Mouse (Mus musculus) granulocyte monocyte progenitor cell, adult 5-6 weeks (primary cell): Measurements from ENCODE around the gene Rac3. TPM values are rescaled to one million over a fixed set of nuclear protein-coding genes. Genes with fewer than 3 reads are reported as not detected.

Experiments
- ATAC-seq: replicated peaks from 2 replicates; pipeline ENCODE4 v1.8.0; 2016; ENCODE audit warnings: mild to moderate bottlenecking, moderate TSS enrichment, inconsistent platforms; ENCODE audit not compliant: poor library complexity, severe bottlenecking
- total RNA-seq, 2 experiments: library from RNA; stranded (forward) in 1 of 2; stranded (reverse) in 1 of 2; fragments of 200-712, 200-1000 nt in 1 of 2; fragments of >200 nt in 1 of 2; fragmentation: Nextera tagmentation in 1 of 2; gene quantifications; 2 replicates each; pipeline ENCODE4 v1.2.3; 2014 to 2017

Rac3 gene
- total RNA-seq, 2 experiments from 2014 or later: 1.1 to 2.1 TPM

GRCm38 (mm10) chr11:120704486-120705325 lies 16.6 kb upstream of the Rac3 start:
- no peak for ATAC-seq

DNA sequence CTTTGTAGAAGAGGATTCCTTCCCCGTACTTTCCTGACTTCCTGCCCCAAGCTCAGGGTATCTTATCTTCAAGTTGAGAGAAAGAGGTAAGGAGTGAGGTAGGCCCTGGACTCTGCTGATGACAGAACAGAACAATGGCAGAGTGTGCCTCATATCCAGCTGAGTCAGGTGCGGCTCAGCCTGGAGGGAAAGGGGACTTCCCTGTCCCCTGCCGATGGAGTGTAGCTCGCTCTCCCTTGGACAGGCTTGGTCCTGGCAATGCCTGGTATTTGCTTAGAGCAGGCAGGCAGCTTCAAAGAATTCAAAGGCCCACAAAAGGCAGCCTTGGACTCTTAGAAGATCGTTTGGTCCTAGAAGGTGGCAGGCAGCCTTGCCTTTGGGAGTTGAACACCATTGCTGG lies 15.2 kb upstream of the Rac3 start:
- no peak for ATAC-seq

DNA sequence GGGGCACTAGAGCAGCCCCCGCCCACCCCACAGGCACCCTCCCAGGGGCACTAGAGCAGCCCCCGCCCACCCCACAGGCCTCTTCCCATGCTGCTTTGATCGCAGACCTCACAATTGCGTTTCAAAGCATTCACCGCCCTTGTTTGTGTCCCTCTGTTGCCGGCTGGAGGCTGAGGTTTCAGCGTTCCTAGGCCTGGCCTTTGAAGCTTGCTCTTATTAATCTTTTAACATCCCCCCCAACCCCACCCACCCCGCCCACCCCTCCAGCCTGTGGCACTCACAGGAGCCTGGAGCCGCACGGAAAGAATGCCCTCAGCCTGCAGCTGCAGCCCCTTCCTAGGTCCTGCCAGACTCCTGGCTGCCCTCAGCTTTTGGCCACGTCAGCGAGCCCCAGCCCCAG lies 14.0 kb upstream of the Rac3 start:
- no peak for ATAC-seq

GRCm38 (mm10) chr11:120707969-120708368 lies 13.3 kb upstream of the Rac3 start:
- ATAC-seq: no peak

DNA sequence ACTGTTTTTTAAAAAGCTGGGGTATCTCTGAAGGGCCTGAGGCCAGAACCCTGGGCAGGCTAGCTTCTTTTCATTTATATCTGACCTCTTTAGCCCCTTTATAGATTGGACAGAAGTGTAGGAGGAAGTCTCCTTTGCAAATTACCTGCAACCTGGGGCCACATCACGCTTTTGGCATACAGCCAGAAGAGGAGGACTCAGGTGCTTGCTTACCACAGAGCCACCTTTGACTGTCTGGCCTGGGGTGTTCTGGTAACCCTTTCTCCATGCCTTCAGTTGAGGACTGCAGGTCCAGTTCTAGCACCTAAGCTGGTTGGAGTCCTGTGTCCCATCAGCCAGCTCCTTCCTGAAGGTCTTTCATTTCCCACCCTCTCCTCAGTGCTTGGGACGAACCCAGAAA lies 11.7 kb upstream of the Rac3 start:
- no peak for ATAC-seq

- no peak for ATAC-seq
These were observed 10.6 kb upstream of the Rac3 start for GRCm38 (mm10) chr11:120710672-120711071.

DNA sequence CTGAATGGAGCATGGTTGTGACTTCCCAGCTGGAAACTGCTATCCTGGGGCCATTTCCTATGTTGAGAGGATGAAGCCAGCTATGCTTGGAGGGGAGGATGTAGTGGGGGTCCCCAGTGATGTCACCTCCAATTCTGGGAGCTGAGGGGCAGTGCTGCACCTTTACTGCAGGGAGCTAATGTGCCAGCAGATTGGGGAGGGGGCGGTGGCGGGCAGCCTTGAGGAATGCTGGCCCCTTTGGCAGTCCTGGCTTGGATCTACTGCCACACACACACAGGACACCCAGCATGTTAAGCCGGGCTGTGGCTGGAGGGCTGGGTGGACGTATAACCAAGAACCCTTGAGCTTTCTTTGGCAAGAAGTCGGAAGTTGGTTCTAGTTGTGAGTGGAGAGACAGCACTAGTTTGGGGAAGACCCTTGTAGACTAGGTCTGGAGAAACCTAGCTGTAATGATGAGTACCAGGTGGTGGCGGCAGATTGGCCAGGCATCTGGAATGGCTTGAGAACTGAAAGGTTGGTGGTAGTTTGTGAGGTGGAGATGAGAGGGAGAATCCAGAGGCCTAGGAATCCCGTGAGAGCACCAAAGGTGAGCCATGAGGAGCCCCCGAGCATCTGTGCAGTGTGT lies 9.2 kb upstream of the Rac3 start:
- no peak for ATAC-seq

DNA sequence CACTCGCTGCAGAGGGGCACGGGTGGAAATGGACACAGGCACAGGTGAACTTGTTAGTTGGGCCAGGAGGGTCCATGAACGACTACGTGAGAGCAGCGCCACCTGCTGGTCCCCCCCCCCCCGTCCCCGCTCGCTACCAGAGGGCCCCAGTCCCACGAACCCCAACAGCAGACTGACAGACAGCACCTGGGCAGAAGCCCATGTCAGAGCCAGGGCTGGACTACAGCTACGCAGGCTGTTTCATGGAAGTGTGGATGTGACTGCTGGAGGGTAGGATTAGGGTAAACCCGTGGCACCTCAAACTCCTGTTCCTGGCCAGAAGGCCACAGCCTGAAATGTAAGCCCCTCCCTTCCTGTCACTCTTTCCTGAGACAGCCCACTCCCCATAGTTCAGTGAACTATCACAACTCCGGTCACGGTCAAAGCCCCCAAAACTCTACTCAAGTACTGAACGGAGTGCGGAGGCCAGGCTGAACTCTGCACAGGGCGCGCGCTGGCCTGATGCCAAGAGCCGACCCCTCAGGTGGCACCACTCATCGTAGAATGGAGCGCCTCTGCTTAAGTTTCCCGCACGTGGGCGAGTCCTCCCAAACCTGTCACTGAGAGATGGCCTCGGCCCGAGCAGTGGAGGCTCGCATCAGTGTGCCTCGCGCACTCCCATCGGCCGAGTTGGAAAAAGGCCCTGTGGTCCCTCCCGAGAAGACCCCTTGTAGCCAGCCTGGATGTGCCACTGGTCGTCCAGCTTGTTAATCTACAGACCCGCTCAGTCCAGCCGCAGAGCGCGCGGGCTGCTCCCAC lies 8.3 kb upstream of the Rac3 start:
- ATAC-seq: peak; percentile 25

DNA sequence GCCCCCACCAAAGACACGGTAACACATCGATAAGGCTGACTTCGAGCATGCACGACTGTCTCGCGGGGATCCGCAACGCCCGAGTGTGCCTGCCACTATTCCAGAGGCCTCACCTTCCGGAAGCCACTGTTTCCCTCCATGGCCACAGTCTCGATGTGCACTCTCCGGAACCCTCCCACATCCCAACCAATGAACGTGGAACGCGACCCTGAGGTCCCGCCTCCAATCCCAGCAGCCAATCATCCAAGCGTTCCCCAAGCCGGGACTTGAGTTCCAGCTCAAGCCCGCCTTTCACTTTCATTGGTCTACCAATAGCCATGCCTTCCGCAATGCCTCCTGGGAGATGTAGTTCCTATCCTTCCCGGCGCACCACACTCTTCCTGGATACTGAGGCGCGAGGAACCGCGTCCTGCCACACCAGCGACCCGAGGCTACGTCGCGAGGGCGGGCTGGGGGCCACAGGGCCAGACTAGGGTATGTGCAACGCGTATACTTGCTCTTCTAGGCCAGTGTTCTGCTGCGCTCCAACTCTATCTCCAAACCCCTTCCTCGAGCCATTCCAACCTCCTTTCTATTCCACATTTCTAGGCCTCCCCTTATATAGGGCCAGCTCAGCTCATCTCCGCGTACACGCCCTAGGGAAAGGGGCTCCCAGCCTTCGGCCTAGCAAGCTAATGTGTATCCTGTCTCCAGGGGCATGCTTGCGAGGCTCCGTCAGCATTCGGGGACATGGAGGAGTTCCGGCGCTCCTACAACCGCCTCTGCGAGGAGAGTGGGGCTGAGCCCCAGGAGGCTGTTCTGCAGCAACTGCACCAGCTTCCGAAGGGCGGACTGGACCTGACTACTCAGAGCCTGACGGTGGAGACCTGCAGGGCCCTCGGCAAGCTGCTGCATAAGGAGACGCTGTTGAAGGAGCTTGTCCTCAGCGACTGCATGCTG lies 7.4 kb upstream of the Rac3 start, which contains the start of the genes Cenpx and Lrrc45:
Gene Cenpx (minus strand): TSS at position 159 of the 939 bp plus-strand sequence.
Gene Lrrc45 (plus strand): TSS at position 346 of the 939 bp plus-strand sequence.
- ATAC-seq: peak; percentile 93

DNA sequence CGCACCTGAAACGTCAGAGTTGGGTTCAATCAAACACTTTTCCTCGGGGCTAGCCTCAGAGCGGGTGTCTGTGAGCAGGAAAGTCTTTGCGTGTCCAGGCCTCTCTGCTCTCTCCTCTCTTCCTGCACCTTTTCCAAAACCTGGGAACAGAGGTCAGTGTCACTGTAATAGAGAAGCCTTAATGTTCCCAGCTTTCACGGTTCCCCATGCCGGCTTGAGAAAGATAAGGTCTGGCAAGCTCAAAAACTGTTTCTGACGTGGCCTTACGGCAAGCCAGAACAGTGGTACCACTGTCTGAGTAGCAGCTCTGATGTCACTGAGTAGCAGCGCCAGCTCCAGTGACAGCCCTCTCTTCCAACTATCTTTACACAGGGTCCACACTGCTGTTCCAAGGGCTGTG lies 6.7 kb upstream of the Rac3 start:
- ATAC-seq: no peak

DNA sequence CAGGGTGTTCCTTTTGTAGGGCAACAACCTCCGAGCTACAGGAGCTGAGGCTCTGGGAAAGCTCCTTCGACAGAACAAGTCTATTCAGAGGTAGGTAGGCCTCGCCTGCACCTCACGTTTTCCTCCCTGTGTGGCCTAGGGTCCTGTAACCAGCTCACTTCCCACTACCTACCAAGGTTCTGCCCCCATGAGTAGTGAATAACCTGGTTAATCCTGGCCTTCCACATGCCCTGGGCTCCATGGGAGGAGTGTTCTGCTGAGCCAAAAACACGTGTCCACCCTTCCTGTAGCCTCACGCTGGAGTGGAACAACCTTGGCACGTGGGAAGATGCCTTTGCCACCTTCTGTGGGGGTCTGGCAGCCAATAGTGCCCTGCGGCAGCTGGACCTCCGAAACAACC lies 6.1 kb upstream of the Rac3 start:
- ATAC-seq: no peak

- ATAC-seq: no peak
These were observed 2.0 kb upstream of the Rac3 start for GRCm38 (mm10) chr11:120719242-120719641.

DNA sequence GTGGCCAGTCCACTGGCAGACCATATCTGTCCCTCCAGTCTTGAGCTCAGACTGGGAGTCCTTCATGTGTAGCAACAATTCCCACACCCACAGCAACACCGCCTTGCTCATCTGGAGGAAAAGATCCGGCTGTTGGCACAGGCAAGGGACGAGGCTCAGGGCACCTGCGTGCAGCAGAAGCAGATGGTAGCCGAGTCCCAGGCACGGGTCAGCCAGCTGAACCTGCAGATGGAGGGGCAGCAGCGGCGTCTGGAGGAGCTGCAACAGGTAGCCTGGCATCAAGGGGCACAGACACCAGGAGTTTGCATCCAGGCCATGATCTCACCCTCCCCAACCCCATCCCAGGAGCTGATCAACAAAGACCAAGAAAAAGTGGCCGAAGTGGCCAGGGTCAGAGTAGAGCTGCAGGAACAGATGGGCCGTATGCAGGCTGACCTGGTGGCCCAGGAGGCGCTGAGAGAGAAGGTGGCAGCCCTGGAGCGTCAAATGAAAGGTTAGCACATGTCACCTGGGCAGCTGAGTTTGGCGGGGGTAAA lies 1.4 kb upstream of the Rac3 start:
- ATAC-seq: no peak

DNA sequence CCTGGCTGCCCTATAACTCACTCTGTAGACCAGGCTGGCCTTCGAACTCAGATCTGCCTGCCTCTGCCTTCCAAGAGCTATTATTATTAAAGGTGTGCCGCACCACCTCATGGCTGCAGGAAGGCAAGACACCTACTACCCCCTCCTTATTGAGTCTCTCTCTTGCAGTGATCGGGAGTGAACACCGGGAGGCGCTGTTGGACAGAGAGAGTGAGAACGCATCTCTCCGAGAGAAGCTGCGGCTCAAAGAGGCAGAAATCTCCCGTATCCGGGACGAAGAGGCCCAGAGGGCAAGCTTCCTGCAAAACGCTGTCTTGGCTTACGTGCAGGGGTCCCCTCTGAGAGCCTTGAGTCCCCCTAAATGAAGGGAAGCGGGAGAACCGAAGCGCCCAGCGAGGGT lies 820 bp upstream of the Rac3 start:
- peak; percentile 79 for ATAC-seq

DNA sequence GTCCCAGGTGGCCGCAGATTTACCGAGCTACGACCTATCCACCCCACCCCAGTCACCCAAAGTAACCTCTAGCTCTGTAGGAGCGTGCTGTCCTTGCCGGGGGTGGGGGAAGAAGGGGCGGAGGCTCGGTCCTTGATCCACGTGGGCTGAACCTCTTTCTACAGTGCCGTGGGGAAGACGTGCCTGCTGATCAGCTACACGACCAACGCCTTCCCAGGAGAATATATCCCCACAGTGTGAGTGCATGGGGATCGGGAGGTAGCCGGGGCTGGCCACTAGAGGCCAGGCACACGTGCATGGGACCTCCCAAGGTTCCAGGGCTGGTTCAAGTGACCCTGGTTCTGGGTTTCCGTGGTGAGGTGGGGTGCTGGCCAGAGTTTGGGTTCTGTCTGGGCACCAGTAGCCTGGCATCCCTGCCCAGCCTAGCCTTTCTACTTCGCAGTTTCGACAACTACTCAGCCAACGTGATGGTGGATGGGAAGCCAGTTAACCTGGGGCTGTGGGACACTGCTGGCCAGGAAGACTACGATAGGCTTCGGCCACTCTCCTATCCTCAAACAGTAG lies 879 bp downstream of the Rac3 start:
- peak; percentile 16; the same call in 1 of the 2 replicates for ATAC-seq

DNA sequence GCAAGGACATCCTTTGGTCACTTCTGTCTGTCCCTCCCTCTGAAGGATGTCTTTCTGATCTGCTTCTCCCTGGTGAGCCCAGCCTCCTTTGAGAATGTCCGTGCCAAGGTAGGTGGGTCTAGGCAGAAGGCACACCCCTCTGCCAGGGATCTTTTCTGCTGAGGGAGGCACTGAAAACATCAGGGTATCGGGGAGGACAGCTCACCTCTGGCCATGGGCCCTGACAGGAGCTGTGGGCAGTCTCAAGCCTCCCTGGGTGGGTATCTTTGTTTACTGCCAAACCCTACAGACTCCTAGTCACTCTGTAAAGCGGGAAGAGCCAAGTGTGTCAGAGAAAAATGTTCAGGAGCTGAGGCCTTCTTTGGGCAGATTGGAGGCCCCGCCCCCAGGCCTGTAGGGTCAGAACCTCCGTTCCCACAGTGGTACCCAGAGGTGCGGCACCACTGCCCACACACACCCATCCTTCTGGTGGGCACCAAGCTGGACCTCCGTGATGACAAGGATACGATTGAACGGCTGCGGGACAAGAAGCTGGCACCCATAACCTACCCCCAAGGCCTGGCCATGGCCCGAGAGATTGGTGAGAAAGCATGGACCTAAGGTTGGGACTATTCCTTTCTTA lies 1.6 kb downstream of the Rac3 start:
- no peak for ATAC-seq

DNA sequence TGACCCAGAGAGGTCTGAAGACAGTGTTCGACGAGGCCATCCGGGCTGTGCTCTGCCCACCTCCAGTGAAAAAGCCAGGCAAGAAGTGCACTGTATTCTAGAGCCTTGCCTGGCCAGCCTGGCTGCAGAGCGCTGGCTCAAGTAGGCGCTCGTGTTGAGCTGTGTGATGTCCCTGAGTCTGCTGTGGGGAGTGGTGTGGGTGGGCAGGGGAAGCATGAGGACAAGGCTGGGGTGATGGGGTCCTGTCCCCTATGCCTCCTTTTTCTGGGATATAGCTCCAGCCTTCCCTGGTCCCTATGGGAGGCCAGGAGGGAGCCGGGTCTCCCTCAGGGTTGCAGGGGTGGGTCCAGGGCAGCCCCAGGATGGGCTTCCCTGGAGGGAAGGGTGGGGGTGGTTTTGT lies 2.2 kb downstream of the Rac3 start:
- ATAC-seq: no peak

DNA sequence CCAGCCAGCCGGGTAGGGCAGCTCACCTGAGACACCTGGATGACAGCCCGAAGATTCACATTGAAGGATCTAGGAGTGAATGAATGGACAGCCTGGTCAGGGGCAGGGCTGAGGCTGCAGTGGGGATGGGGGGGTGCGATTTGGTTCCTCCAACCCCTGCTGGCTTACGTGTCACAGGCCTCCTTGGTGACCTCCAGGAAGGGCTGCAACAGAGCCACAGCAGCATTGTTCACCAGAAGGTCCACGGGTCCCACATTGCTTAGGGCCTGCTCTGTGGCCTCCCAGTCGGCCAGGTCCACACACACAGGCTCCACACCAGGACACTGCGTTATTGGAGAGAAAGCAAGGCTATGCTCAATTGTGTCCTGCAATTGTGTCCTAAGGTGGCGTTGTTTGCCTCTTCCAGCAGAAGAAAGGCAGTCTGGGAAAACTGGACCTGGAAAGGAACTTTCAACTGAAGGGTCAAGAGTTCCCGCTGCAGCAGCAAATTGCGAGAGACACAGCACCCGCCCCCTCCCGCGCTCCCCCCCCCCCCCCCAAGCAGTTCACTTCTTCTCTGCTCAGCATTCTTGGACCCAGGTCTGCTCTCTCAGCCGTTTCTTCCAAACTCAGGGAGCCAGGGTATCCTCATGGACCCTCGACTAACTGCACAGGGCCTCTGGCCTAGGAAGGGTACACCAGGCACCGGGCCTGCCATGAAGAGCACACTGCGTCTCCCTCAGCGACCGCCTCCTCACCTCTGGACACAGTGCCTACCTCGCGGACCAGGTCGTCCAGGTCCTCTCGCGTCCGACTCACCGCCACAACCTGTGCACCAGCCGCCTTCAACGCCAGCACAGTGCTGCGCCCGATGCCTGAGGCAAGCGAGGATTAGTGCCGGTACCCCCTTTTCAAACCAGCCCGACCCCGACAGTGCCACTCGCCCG lies 5.2 kb downstream of the Rac3 start:
- ATAC-seq: no peak; the same call in 1 of the 2 replicates
